Mouse (Mus musculus) brain, embryonic 14.5 days (tissue): ENCODE results near the gene Arhgef6.

Source experiments
- CTCF ChIP-seq: fragments of 200-500 bp; IDR thresholded peaks from 2 replicates; pipeline ENCODE4 v1.5.1; 2012; ENCODE audit warnings: inconsistent platforms, mild to moderate bottlenecking, moderate library complexity, borderline replicate concordance; ENCODE audit not compliant: insufficient read depth, insufficient read length; ENCODE audit errors: extremely low read depth
- POLR2A ChIP-seq: fragments of 200-500 bp; IDR thresholded peaks from 2 replicates; pipeline ENCODE4 v1.6.1; 2012; ENCODE audit warnings: mild to moderate bottlenecking, inconsistent platforms, borderline replicate concordance; ENCODE audit not compliant: poor library complexity, insufficient read depth, insufficient read length, severe bottlenecking; ENCODE audit errors: extremely low read depth

GRCm38 (mm10) chrX:57378579-57378978, 40.0 kb upstream of the Arhgef6 start:
- TF ChIP-seq CTCF (no peak), POLR2A (no peak)
